Mouse (Mus musculus): Measurements from ENCODE around the gene Erlec1. TPM values are rescaled to one million over a fixed set of nuclear protein-coding genes. Genes with fewer than 3 reads are reported as not detected.

The Erlec1 gene
- polyA plus RNA-seq, 1 experiment from 2014 or later = 15.0 TPM

- ATAC-seq (ENCODE audit: low read depth) = peak; percentile 92
- Histone ChIP-seq H3K9me3 (ENCODE audit: control insufficient read depth, low read length) (peaks cover 5% of the 10 kb centered on the region), H3K4me1 (ENCODE audit: control insufficient read depth, insufficient read depth, low read length) (peaks cover 10% of the 10 kb centered on the region), H3K36me3 (ENCODE audit: control insufficient read depth, insufficient read depth, low read length) (peaks cover 18% of the 10 kb centered on the region; the same call in 1 of the 2 replicates), H3K27ac (ENCODE audit: low read depth, low read length) (peak overlapping the region; percentile 79), H3K4me2 (ENCODE audit: low read depth, low read length) (peak overlapping the region; percentile 51), H3K9ac (replicated peaks; ENCODE audit: low read depth, low read length) (peak overlapping the region; percentile 88), H3K27me3 (ENCODE audit: control insufficient read depth, insufficient read depth, low read length) (no peaks in the 10 kb centered on the region), H3K4me3 (ENCODE audit: low read depth, low read length) (peak overlapping the region; percentile 78)
- WGBS = 2% methylated on average over 18 of the region's 32 CpGs
Measured at GRCm38 (mm10) chr11:30953469-30954154, 523 bp downstream of the Erlec1 start.

DNA sequence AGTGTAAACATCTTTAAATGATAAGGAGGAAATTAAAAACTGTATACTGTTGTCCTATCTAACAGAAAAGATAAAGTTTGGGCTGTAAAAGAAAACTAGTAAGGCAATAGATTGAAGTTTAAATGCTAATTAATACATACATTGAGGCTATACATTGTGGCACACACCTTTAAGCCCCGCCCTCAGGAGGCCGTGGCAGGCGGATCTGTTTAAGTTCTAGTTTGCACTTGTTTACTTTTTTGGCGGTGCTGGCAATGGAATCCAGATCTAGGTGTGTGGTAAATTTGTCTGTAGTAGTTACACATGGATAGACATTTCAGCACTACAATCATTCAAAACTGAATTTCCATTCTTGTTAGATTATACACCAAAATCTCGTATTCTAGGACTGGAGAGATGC, 1.3 kb downstream of the Erlec1 start:
- Histone ChIP-seq H3K27me3 (ENCODE audit: control insufficient read depth, insufficient read depth, low read length) (no peaks in the 10 kb centered on the region), H3K9ac (replicated peaks; ENCODE audit: low read depth, low read length) (peak overlapping the region; percentile 88)
- WGBS = 78% methylated on average over 5 of the region's 5 CpGs

DNA sequence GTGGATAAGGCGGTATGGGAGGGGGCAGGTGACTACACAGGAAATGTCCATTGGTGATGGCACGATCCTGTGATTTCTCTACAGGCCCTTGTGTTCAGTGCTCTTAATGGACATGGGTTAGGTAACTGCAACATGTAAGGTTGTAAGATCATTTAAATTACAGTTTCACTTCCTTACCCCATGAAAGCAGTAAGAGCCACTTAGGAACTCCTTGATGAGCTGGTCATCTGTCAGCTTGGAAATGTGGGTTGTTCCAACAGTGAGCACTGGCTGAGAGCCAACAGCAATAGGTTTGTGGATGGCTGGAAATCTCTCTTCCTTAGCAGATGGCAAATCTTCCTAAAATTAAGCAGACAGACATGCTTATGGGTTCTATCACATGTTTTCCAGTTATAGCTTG, 10.6 kb downstream of the Erlec1 start:
- Histone ChIP-seq H3K9me3 (ENCODE audit: control insufficient read depth, low read length) (no peaks in the 10 kb centered on the region), H3K4me2 (ENCODE audit: low read depth, low read length) (no peak overlapping the region), H3K27me3 (ENCODE audit: control insufficient read depth, insufficient read depth, low read length) (no peaks in the 10 kb centered on the region), H3K36me3 (ENCODE audit: control insufficient read depth, insufficient read depth, low read length) (peaks cover 50% of the 10 kb centered on the region), H3K9ac (replicated peaks; ENCODE audit: low read depth, low read length) (no peak overlapping the region), H3K4me1 (ENCODE audit: control insufficient read depth, insufficient read depth, low read length) (no peaks in the 10 kb centered on the region), H3K4me3 (ENCODE audit: low read depth, low read length) (no peak overlapping the region), H3K27ac (ENCODE audit: low read depth, low read length) (no peak overlapping the region)
- WGBS = 97% methylated on average over 2 of the region's 2 CpGs
- ATAC-seq (ENCODE audit: low read depth) = no peak

More for the DNA sequence above, 1.3 kb downstream of the Erlec1 start:
- H3K4me2 ChIP-seq (ENCODE audit: low read depth, low read length) = peak overlapping the region; percentile 51
- H3K4me1 ChIP-seq (ENCODE audit: control insufficient read depth, insufficient read depth, low read length) = peaks cover 10% of the 10 kb centered on the region
- peaks cover 5% of the 10 kb centered on the region for H3K9me3 ChIP-seq (ENCODE audit: control insufficient read depth, low read length)
- ATAC-seq (ENCODE audit: low read depth) = no peak
- H3K36me3 ChIP-seq (ENCODE audit: control insufficient read depth, insufficient read depth, low read length) = peaks cover 23% of the 10 kb centered on the region; the same call in 1 of the 2 replicates
- H3K27ac ChIP-seq (ENCODE audit: low read depth, low read length) = no peak overlapping the region
- H3K4me3 ChIP-seq (ENCODE audit: low read depth, low read length) = peak overlapping the region; percentile 78

- WGBS = 100% methylated on average over 1 of the region's 1 CpGs
- Histone ChIP-seq H3K27ac (ENCODE audit: low read depth, low read length) (no peak overlapping the region), H3K9ac (replicated peaks; ENCODE audit: low read depth, low read length) (no peak overlapping the region), H3K4me3 (ENCODE audit: low read depth, low read length) (no peak overlapping the region), H3K27me3 (ENCODE audit: control insufficient read depth, insufficient read depth, low read length) (no peaks in the 10 kb centered on the region), H3K4me1 (ENCODE audit: control insufficient read depth, insufficient read depth, low read length) (no peaks in the 10 kb centered on the region), H3K4me2 (ENCODE audit: low read depth, low read length) (no peak overlapping the region), H3K36me3 (ENCODE audit: control insufficient read depth, insufficient read depth, low read length) (no peaks in the 10 kb centered on the region), H3K9me3 (ENCODE audit: control insufficient read depth, low read length) (no peaks in the 10 kb centered on the region)
- ATAC-seq (ENCODE audit: low read depth) = no peak
Measured at GRCm38 (mm10) chr11:30928498-30928897, 25.6 kb downstream of the Erlec1 start.

- Histone ChIP-seq H3K9ac (replicated peaks; ENCODE audit: low read depth, low read length) (no peak overlapping the region), H3K4me3 (ENCODE audit: low read depth, low read length) (no peak overlapping the region), H3K27me3 (ENCODE audit: control insufficient read depth, insufficient read depth, low read length) (no peaks in the 10 kb centered on the region), H3K27ac (ENCODE audit: low read depth, low read length) (no peak overlapping the region), H3K4me2 (ENCODE audit: low read depth, low read length) (no peak overlapping the region), H3K36me3 (ENCODE audit: control insufficient read depth, insufficient read depth, low read length) (no peaks in the 10 kb centered on the region), H3K4me1 (ENCODE audit: control insufficient read depth, insufficient read depth, low read length) (no peaks in the 10 kb centered on the region), H3K9me3 (ENCODE audit: control insufficient read depth, low read length) (no peaks in the 10 kb centered on the region)
- no peak for ATAC-seq (ENCODE audit: low read depth)
Measured at GRCm38 (mm10) chr11:30928079-30928478, 26.1 kb downstream of the Erlec1 start.

- Histone ChIP-seq H3K36me3 (ENCODE audit: control insufficient read depth, insufficient read depth, low read length) (no peaks in the 10 kb centered on the region), H3K27me3 (ENCODE audit: control insufficient read depth, insufficient read depth, low read length) (no peaks in the 10 kb centered on the region), H3K4me1 (ENCODE audit: control insufficient read depth, insufficient read depth, low read length) (no peaks in the 10 kb centered on the region), H3K4me3 (ENCODE audit: low read depth, low read length) (no peak overlapping the region), H3K27ac (ENCODE audit: low read depth, low read length) (no peak overlapping the region), H3K9me3 (ENCODE audit: control insufficient read depth, low read length) (no peaks in the 10 kb centered on the region), H3K9ac (replicated peaks; ENCODE audit: low read depth, low read length) (no peak overlapping the region), H3K4me2 (ENCODE audit: low read depth, low read length) (no peak overlapping the region)
- no peak for ATAC-seq (ENCODE audit: low read depth)
- WGBS = 96% methylated on average over 3 of the region's 3 CpGs
Measured at GRCm38 (mm10) chr11:30923283-30923682, 30.9 kb downstream of the Erlec1 start.

GRCm38 (mm10) chr11:30920641-30921040, 33.5 kb downstream of the Erlec1 start:
- no peaks in the 10 kb centered on the region for H3K4me1 ChIP-seq (ENCODE audit: control insufficient read depth, insufficient read depth, low read length)
- H3K27me3 ChIP-seq (ENCODE audit: control insufficient read depth, insufficient read depth, low read length) = no peaks in the 10 kb centered on the region
- WGBS = 50% methylated on average over 1 of the region's 1 CpGs
- no peak overlapping the region for H3K4me3 ChIP-seq (ENCODE audit: low read depth, low read length)
- no peaks in the 10 kb centered on the region for H3K9me3 ChIP-seq (ENCODE audit: control insufficient read depth, low read length)
- no peak overlapping the region for H3K4me2 ChIP-seq (ENCODE audit: low read depth, low read length)
- H3K9ac ChIP-seq (replicated peaks; ENCODE audit: low read depth, low read length) = no peak overlapping the region
- ATAC-seq (ENCODE audit: low read depth) = no peak
- H3K36me3 ChIP-seq (ENCODE audit: control insufficient read depth, insufficient read depth, low read length) = no peaks in the 10 kb centered on the region
- H3K27ac ChIP-seq (ENCODE audit: low read depth, low read length) = no peak overlapping the region

DNA sequence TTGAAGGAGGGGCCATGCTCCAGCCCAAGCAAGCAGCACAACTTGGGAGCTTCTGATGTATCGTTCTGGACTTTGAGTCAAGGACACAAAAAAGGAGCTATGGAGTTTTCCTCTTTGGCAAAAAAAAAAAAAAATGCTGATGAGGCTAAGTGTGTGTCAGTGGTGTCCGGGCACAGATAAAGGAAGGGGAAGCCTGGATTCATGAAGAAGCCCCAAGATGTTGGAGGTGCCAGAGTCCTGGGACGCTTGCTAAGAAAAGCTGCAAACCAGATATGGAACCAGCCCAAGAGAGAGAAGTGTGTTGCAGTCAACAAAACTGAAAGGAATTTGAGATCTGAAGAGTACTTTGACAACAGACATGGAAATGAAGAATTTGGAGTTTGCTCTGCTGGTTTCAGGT, 41.8 kb downstream of the Erlec1 start:
- H3K9ac ChIP-seq (replicated peaks; ENCODE audit: low read depth, low read length) = no peak overlapping the region
- no peak overlapping the region for H3K4me2 ChIP-seq (ENCODE audit: low read depth, low read length)
- no peaks in the 10 kb centered on the region for H3K9me3 ChIP-seq (ENCODE audit: control insufficient read depth, low read length)
- no peak overlapping the region for H3K4me3 ChIP-seq (ENCODE audit: low read depth, low read length)
- no peak overlapping the region for H3K27ac ChIP-seq (ENCODE audit: low read depth, low read length)
- 83% methylated on average over 3 of the region's 3 CpGs for WGBS
- no peaks in the 10 kb centered on the region for H3K36me3 ChIP-seq (ENCODE audit: control insufficient read depth, insufficient read depth, low read length)
- no peak for ATAC-seq (ENCODE audit: low read depth)
- H3K27me3 ChIP-seq (ENCODE audit: control insufficient read depth, insufficient read depth, low read length) = no peaks in the 10 kb centered on the region
- no peaks in the 10 kb centered on the region for H3K4me1 ChIP-seq (ENCODE audit: control insufficient read depth, insufficient read depth, low read length)

DNA sequence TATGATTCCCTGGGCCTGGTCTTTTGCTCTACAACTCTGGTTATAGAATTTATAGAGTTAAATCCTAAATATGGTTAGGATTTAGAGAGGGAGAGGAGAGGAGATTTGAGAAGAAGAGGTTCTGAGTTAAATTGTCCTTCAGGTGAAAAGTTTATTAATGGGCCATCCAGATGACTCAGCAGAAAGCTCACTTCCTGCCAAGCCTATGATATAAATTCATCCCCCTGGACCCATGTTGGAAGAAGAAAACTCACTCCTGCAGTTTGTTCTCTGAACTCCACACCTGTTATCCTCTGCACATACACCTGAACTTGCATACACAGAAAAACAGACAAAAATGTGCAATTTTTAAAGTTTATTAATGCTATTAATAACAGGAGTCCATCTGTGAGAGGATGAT, 54.8 kb downstream of the Erlec1 start:
- Histone ChIP-seq H3K36me3 (ENCODE audit: control insufficient read depth, insufficient read depth, low read length) (no peaks in the 10 kb centered on the region), H3K4me2 (ENCODE audit: low read depth, low read length) (no peak overlapping the region), H3K27ac (ENCODE audit: low read depth, low read length) (no peak overlapping the region), H3K27me3 (ENCODE audit: control insufficient read depth, insufficient read depth, low read length) (no peaks in the 10 kb centered on the region), H3K4me1 (ENCODE audit: control insufficient read depth, insufficient read depth, low read length) (no peaks in the 10 kb centered on the region), H3K9ac (replicated peaks; ENCODE audit: low read depth, low read length) (no peak overlapping the region), H3K4me3 (ENCODE audit: low read depth, low read length) (no peak overlapping the region), H3K9me3 (ENCODE audit: control insufficient read depth, low read length) (no peaks in the 10 kb centered on the region)
- ATAC-seq (ENCODE audit: low read depth) = no peak
